Mouse (Mus musculus): Measurements from ENCODE around the gene Cdt1.

Gene Cdt1

DNA sequence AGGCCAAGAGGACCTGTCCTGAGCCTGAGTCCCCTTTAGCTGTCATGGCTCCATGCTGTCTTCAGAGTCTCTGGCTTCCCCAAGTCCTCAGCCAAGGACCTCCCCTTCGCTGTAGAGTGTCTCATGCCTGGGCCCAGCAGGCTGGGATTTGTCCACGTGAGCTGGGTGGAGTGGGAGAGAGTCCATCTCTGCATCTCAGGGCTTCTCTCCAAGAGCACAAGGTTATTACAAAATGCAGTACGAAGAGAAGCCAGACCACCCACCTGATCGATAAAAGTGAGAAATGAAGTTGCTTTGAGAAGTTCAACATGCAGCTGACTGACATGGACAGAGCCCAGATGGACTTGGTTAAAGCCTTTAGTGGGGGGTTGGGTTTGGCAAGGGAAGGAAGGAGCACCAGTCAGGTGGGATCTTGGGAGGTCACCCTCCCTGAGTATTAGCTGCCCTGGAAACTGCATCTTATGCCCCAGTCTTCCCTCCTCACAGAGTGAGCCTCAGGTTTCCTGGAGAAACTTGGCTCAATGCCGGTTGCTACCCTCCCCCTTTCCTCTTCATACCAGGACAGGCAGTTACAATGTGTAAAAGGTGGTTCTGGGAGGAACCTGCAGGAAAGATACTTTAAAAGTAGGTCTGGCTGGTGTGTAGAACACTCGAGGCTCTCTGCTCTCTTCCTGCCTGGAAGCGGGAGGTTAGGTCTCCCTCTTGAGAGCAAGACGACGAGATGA lies 48.5 kb downstream of the Cdt1 start:
- no peak for DNase-seq

DNA sequence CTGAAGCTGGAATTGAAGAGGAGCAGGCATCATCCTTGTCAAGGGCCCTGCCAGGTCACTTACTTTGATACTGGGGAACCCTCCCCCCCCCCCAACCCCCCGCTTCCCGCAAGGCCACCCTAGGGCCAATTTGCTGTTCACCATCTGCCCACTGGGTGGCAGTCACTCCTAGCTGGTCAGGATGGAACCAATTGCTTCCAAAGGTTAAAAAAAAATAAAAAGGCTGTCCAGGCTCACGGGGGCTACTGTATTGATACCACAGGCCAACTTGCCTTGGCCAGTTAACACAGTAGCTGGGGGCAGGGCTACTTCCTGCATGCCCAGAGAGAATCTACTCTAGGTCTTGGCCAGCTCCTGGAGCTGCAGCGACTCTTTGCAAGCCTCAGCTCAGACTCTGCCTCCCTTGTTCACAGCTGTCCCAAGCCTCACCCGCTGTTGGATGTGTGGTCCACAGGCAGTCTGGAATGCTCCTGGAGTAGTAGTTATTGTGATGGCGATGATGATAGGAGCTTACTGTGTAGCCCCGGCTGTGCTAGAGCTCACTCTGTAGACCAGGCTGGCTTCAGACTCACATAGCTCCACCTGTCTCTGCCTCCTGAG lies 50.2 kb downstream of the Cdt1 start:
- peak; percentile 75 to 83 for DNase-seq

DNA sequence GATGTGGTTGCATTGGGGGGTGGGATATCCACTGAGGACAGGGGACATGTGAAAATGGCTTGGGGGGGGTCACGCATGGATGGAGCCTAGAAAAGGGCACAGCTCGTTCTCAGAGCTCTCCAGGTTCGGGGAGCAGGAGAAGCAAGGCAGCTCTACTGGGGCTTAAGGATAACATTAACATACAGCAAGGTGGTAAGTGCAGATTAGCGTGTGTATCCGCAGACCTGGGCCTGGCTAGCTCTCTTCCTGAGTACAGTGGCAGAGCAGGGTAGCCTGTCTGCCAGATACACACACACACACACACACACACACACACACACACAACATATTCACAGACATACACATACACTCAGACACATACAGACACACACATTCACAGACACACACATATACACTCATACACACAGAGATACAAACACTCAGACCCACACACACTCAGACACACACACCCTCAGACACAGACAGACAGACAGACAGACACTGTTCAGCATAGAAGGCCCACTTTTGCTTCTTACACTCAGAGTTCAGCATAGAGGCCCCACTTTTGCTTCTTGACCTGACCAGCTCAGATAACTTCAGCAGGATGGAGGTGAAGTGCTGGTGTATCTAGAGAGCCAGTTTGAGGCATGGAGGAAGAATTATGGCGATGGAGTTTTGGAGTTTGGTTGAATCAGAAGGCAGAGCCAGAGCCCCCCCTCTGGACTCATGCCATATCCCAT lies 51.0 kb downstream of the Cdt1 start:
- DNase-seq = no peak

DNA sequence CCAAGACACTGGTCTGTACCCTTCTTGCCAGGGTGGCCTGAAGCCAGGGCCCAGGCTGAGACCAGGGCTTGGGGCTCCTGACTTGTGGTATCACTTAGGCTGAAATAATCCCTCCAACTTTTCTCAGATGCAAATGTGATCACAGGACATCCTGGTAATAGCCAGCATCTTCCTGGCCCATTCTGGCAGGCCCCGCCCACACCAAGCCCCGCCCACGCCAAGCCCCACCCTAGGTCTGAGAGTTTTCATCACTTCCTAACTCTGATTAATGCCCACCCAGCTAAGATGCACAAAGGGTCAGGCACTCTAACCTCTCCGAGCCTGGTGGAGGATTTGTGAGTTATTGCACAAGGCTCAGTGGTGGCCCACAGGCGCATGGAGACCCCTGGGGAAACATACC lies 52.6 kb downstream of the Cdt1 start:
- no peak for DNase-seq

DNA sequence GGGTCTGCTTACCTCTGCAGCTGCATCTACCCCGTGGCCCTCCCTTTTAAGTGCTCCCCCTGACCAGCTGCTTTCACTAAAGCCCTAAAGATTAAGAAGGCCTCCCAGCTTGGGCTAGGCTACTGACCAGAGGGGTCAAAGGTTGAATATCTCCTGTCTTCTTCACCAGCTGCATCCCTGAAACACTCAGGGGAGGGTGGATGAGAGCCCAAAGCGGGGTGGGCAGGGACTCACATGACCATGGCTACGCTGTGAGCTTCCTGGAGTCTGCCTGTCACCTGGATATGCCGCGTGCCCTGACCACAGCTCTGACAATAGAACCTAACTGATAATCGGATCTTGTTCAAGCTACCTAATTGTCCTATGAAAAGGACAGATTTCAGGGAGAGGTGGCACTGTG lies 54.9 kb downstream of the Cdt1 start, which contains the start of gene Pabpn1l:
Gene Pabpn1l (minus strand): TSS at position 13 of the 400 bp plus-strand sequence.
- DNase-seq = no peak
